Mouse (Mus musculus): ENCODE results near the gene Ccdc6.

- TF ChIP-seq FLI1 (IDR thresholded peaks at IDR 0.05; ENCODE audit: low read length), result no peak
- no peak for TF ChIP-seq GATA1 (IDR thresholded peaks at IDR 0.05; ENCODE audit: borderline replicate concordance, low read length)
Observed at GRCm38 (mm10) chr10:70099052-70099451, 2.1 kb downstream of the Ccdc6 start.
